Mouse (Mus musculus) mouse embryonic stem cell (cell line): ENCODE data around the gene Npas3.

ENCODE experiments used
- in situ Hi-C, 2 experiments: fragments of 300-500 bp; cut with MboI; formaldehyde crosslinking; loops; 1 replicate in 1 of 2; 3 replicates in 1 of 2; pipeline ENCODE4 v1.14.3; 2019 to 2020; ENCODE audit warnings: low sequenced_read_pairs in 2 of 2, low pct_unique_long_range_greater_than_20kb in 1 of 2, mixed read lengths in 1 of 2; ENCODE audit not compliant: unreplicated experiment in 1 of 2

The Npas3 gene

DNA sequence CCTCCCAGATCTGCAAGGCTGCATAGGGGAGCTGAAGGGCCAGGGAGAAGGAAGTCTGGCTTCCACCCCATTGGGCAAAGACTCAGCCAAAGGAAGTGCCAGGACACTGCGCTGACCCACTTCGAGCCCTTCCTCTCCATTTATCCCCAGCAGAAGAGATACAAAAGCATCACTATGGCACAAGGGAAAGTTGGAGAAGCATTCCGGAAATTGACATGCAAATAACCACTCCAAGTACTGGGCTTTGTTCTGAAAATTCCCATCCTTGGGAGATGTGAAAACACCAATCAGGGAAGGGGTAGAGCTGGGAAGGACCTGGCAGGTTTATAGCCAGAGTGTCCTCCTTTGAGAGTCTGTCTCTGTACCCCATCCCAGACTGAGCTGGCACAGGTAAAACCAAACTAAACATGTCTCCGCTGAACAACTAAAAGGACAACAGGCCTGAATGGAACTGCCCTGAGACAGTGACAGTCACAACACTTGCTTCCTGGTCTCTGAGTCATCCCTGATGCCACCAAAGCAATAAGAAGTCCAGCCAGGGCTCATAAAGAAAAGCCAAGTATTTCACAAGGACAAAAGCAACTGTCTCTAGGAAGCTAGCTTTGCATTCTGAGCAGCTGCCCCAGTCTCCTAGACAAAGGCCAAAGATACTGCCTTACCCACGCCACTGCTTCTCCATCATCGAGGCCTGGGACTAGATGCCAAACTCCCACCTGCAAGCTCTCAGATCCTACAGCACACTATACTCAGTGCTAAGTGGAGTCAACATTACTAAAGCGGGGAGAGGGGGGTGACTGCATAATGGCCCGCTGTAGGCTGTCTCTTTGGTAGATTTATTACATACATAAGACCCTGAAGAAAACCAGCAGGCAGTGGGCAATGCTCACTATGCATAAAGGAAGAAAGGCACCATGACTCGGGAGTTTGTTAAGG is 733.4 kb downstream of the Npas3 start:
- in situ Hi-C loops, result no loop called here

DNA sequence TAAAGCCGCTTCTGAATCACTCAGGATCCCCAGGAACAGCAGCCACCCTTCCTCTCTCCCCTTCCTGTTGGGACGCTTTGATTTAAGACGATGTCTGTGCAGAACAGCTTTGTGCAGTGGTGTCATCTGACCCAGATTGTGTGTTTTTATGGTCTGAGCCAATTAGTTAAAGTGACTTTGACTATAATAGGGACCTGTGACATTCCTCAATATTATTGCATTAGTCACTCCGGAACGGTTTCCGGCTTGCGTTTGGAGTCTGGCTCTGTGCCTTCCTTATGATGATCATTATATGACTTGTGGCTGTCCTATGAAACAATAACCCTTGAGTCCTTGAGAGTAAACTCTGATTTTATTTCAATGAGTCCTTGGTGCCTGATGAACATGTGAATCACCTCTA is 735.5 kb downstream of the Npas3 start:
- in situ Hi-C loops, result no loop called here

DNA sequence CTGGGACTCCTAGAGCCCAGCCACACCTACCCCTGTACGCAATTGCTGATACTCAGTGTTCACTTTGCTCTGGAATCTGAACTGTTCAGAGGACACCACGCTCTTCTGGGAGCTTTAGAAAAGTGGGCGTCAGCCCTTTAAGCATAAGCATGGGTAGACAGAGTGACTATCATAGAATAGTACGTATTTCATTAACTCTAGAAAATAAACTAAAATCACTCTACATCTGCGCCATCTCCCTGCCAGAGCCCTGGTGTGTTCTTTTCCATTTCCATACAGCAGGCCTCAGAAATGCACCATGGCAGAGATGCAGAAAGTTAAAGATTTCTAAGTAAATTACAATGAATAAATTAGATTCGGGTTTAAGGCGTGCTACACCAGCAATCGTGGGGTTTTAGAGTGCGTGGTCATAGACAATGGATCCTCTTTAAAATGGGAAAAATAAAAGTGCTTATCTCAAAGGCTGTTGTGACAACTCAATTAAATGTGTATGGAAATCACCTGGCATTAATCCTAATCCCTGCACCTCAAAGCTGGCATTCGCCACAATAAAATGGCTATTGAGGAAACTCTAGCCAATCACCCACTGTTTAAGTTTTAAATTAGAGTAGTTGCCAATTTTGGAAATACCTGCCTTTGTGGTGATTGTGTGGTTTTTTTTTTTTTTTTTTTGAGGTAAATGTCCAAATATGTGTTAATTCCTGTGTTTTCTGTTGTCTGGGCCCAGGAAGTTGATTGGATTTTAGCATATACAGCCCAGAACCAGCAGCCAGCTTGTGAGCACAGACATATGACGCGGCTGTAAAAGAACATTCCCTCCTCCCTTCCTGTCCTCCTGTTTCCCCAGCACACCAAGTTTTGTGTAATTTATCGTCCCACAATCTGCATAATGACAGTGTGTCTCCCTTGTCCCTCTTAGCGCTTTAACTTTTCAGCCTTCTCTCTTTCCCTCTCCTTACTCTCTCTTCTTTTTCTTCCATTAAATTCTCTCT is 737.7 kb downstream of the Npas3 start:
- in situ Hi-C loops, result no loop called here

DNA sequence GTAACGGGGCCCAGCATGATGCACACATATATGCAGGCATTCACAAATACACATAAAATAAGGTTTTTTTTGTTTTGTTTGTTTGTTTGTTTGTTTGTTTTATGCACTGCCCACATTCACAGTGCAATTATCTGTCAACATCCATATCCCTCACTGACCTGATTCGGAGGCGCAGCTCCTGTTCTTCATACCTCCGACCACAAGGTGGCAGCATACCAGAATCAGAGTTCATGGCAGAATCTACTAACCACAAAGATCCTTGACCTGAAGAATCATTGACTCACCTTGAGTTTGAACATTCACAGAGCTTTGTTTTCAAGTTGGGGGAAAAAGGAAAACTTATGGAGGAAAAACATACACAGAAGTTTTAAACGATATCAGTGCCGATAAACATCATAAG is 743.9 kb downstream of the Npas3 start:
- in situ Hi-C loops, result no loop called here

DNA sequence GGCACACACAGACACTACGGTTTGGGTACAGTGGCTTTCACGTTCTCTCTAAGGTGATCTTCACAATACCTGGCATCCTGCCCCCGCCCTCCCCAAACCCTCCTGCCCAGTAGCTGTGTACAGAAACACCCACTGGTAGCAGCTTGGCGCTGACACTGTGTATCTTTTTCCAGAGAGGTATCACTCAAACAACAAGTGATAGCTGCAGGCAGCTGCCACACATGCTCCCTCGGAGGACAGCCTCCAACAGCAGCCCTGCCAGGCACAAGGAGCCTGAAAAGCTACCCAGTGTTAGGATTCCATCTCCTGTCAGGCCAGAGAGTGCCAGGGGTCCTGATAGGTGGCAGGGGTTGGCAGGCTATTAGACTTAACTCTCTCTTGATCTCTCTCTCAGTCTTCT is 747.2 kb downstream of the Npas3 start:
- in situ Hi-C loops, result no loop called here

DNA sequence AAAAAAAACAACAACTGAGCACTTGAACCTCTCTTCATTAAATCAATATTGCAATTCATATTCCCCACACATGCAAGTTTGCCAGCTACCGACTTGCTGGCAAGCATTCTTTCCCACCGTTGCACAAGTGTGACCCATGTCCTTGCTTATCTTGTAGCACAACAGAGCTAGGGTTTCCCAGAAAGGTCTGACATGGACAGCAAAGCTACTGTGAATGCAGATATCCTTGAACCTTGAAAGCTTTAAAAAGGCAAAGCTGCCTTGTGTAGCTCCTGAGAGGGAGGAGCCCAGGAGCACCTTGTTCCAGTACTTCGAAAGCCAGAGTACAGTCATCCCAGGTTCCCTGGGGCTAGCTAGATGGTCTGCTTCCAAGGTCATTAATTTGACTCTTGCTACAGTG is 748.7 kb downstream of the Npas3 start:
- in situ Hi-C loops, result no loop called here

DNA sequence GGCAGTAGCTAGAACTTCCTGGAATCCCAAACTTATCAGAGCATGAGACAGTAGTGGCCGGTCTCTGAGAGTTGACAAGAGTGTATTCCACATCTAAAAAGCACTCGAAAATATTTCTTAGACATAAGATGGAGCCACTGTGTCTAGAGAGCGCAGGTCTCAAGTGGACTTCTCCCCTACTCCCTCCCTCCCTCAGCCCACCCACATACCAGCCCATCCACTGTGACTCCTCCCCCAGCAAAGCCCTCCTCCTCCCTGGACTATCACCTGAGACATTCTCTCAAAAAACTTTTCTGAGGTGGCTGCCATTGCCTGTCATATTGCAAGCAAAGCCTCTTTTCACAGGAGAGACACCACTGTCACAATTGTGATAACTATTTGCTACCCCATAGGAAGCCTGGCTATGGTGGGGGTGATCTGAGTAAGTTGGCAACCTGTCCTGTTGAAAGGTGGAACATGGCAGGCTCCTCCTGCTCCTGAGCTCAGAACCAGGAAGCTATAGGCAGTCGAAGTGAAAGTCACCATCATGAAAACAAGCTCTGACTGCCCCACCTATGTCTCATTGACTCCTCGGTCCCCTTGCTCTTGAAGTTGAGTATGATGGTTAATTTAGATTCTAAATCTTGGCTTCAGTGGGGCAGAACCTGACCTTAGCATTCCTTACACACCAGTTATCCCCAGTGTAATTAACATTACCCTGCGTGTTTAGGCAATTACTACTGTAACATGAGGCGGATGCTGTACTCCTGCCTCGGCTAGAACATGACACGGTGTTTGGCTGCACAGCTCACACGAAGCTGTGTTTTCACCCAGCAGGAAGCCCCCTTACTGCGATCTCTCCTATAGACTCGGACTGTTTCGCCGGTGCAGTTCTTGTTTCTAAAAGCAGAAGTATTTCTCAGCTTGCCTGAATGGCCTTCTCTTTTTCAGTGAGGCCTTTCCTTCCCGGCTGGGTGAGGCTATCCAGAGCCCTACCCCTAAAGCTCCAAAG is 751.5 kb downstream of the Npas3 start:
- in situ Hi-C loops, result no loop called here

DNA sequence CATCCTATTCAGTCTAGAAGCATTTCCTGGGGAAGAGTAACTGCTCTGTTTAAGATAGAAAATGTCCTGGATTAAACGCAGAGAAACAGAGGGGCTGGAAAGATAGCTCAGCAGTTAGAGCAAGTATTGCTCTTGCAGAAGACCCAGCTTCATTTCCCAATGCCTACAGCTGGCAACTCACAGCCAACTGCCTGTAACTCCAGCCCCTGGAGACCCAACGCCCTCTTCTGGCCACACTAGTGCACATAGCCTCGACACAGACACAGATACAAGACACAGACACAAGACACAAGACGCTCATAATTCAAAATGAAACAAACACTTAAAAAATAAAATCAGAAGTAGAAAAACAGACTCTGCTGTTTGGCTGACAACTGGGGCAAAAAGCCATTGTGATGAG is 754.0 kb downstream of the Npas3 start:
- in situ Hi-C loops, result no loop called here

DNA sequence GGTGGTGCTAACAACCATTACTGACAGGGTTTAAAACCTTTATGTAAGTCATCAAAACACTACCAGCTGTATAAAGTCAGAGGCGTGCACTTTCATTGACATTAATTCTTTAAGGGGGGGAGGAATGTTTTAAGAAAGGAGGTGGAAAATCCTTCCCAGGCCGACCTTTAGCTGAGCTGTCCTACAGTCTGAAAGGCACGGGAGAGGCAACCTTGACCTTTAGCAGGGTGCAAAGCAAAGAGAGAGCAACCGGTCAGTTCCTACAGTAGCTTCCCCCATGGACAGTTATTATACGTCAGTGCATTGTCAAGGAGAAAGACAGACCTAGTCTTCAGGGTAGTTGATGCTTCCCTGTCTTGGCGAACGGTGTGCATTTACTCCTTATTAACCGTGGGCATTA is 756.1 kb downstream of the Npas3 start:
- in situ Hi-C loops, result no loop called here

DNA sequence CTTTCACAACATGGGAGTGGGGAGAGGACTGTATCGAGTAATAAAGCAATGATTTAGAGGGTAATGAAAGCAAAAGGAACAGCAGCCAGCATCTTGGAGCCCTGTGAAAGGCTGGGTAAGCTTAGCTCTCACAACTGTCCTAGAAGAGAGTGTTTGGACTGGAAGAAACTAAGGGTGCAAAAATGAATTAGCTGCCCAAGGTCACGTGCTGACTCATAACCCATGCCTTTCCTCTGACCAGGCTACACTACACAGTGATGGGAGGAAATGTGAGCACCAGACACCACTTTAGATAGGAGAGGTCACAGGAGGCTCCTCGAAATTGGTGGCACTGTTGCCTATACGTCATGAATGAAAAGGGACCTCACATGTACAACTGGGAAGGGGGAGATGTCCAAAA is 757.1 kb downstream of the Npas3 start:
- in situ Hi-C loops, result no loop called here

DNA sequence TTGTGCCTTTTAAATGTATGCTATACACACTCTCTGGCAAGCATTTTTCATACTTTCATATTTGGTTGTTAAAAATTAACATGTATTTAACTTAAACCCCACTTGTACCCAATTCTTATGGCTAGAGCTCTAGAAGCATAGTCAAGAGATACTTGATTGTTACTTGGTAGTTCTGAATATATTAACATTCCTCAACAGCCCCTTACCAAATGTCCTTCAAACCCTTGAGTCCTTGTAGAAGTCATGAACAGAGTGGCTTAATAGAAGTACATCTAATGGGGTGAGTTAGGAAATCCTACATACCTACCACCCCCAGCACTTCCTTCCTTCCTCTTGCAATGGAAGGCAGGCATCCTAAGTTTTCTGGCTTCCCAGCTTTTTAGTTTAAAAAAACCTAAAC is 766.8 kb downstream of the Npas3 start:
- in situ Hi-C loops, result no loop called here

DNA sequence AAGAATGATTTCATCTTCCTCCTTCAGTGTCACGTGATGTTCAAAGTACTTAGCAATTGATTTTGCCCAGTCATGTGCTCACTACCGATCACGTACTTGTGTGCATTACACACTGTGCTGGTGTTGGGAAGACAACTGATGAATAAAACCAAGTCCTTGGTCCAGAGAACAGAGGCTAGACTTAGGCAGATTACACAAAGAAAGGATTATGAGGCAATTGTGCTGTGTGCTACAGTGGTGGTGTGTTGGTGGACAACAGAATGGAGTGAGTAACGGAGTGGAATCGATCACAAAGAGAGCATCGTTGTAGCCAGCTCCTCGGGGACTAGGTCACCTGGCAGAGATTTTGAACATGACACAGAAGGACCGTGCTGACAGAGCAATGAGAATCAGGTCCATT is 769.5 kb downstream of the Npas3 start:
- in situ Hi-C loops, result no loop called here

DNA sequence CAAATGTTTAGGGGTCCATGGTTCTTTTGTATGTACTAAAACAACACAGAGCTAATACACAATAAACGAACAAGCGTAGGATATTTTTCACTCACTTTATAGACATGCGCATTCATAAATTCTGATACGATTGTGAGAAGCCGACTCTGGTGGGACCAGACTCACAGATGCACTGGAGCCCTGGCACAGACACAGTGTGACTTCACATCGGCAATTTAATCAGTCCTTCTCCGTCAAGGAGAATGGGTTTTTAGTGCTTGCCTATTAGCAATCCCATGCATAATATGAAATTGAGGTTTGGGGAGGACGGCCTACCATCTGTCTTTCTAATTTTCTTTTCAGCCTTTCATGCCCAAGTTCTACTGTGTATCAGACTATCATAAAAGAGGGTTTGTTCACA is 771.5 kb downstream of the Npas3 start:
- in situ Hi-C loops, result no loop called here

DNA sequence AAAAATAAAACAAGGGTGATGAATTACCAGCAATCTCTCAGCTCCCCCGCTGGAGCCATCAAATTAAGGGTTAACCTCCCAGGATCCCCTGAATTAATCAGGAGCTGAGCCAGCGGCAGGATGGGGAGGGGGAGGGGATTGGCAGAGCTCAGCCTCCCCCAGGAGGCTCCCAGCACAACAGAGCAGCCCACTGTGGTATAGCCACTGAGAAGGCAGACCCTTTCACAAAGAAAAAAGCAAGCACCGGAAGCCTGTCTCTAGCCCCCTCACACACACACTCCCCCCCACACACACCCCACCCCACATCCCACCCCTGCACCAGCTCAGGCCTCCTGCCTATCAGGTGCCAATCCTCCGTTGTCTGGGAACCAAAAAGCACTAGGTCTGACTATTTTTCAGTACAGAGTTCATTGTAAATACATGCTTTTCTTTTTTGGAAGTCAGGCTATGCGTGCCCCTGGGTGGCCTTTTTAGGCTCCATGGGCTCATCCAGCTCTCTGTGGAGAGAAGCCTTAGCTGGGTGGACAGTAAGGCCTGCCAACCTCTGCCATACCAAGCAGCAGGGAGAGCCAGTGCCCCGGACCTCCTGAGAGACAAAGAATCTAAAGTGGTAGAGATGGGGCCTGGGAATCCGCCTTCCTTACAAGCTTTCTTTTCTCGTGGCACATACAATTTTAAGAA is 786.3 kb downstream of the Npas3 start:
- in situ Hi-C loops, result no loop called here

DNA sequence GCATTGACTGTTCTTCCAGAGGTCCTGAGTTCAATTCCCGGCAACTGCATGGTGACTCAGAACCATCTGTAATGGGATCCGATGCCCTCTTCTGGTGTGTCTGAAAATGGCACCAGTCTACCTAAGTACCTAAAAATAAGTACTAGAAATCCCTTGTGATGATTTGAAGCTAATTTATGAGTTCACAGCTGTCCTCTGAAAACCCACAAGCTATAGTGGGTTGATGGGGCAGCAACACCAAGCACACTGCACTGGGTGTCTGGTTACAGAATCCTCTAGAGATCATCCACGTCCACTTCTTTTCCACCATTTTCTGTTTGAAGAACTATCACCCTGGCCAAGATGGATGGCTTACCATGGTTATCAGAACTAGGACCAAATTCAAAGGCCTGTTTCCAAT is 789.1 kb downstream of the Npas3 start:
- in situ Hi-C loops, result no loop called here

DNA sequence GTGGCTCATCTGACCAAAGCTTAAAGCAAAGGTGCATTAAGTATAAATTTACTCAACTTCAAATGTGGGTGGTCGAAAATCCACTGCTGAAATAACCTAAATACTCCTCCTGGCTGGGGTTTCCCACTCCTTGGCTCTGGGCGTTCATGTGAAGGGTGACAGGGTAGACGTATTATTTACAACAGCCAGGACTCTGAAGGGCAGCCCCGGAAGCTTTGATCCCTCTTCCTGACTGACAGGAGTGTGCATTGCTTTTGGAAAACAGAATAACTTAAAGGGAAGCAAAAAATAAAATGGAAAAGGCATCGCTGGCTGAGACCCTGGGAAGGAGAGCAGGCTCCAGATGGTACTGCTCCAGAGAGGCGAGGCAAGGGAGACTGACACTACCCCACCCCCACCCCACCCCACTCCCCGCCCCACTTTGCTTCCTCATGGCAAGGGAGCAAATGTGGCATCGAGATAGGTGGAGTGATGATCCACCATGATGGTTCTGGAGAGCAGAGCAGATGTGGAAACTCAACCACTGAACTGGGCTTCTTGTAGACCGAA is 794.6 kb downstream of the Npas3 start:
- in situ Hi-C loops, result no loop called here

DNA sequence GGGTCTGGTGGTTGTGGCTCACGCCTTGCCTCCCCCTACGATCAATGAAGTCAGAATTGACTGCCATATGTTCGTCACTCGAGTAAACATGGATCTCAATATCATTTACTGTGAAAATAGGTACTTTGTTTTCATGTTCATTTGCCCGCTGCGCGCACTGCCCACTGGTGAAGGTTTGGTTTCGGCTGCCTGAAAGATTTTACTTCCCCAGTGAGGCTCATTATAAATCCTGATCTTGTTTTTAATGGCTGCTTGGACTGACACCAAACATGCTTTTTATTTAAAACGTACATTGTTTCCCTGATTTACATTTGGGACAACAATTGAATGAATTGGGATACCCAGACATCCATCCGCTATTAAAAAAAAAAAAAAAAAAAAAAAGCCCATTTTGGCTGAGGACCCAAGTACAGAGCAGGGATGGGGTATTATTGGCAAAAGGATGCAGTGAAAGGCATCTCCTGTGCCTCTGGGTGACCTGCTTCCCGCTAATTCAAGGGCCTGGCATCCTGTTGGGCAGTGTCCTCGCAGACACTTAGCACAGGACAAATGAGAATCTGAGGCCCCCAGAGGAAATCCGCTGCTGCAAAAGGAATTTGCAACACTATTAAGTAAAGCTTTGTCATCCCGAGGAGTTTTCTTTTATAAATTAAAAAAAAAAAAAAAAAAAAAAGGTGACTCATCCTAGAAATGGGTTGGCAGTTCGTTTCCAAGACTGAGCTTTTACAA is 796.3 kb downstream of the Npas3 start:
- in situ Hi-C loops, result no loop called here
